Mouse (Mus musculus) G1E (cell line): ENCODE measurements around the gene Hoxd9. TPM values are rescaled to one million over a fixed set of nuclear protein-coding genes. Genes with fewer than 3 reads are reported as not detected.
A peak's percentile ranks its signal among the peaks of the same experiment; 100 is the strongest.

Source experiments
- ATAC-seq: 2 replicates; pipeline ENCODE4 v1.8.0; 2016; ENCODE audit warnings: mild to moderate bottlenecking; ENCODE audit not compliant: insufficient number of reproducible peaks, poor library complexity, low FRiP score, severe bottlenecking; ENCODE audit errors: extremely low read depth
- DNase-seq: peaks from one replicate; pipeline ENCODE4 v3.0.0; 2012; ENCODE audit warnings: low spot score
- H3K27me3 ChIP-seq: 2 replicates; pipeline ENCODE4 v1.6.1; 2012; ENCODE audit warnings: mild to moderate bottlenecking, low read length, inconsistent platforms; ENCODE audit not compliant: insufficient read depth
- H3K36me3 ChIP-seq: replicated peaks from 2 replicates; pipeline ENCODE3; 2012; ENCODE audit warnings: mild to moderate bottlenecking, inconsistent platforms
- H3K4me1 ChIP-seq: 2 replicates; pipeline ENCODE4 v1.6.1; 2012; ENCODE audit warnings: low read depth, low read length, inconsistent platforms, mixed read lengths; ENCODE audit not compliant: insufficient read depth
- H3K4me3 ChIP-seq: 2 replicates; pipeline ENCODE4 v1.5.1; 2012; ENCODE audit warnings: low read depth, mild to moderate bottlenecking, inconsistent platforms, low read length, moderate library complexity, mixed read lengths
- H3K9me3 ChIP-seq: replicated peaks from 2 replicates; pipeline ENCODE4 v1.6.1; 2012; ENCODE audit warnings: inconsistent platforms
- CTCF ChIP-seq: IDR thresholded peaks from 2 replicates; pipeline ENCODE4 v1.5.1; 2012; ENCODE audit warnings: low read depth, low read length, inconsistent platforms, mixed read lengths
- GATA1 ChIP-seq: IDR thresholded peaks from 2 replicates; pipeline ENCODE4 v1.6.1; 2012; ENCODE audit warnings: borderline replicate concordance, low read length, inconsistent platforms, mixed read lengths
- GATA2 ChIP-seq: IDR thresholded peaks from 2 replicates; pipeline ENCODE4 v1.6.1; 2012; ENCODE audit warnings: low read depth, low read length, inconsistent platforms, borderline replicate concordance
- POLR2AphosphoS5 ChIP-seq: IDR thresholded peaks from 2 replicates; pipeline ENCODE4 v1.6.1; 2012; ENCODE audit warnings: low read depth, low read length, inconsistent platforms; ENCODE audit not compliant: insufficient replicate concordance
- TAL1 ChIP-seq: conservative IDR thresholded peaks from 2 replicates; pipeline ENCODE4 v1.6.1; 2012; ENCODE audit warnings: low read depth, low read length, inconsistent platforms, mixed read lengths
- polyA plus RNA-seq: library from polyadenylated mRNA; stranded (reverse); fragments of >175 nt; gene quantifications from 2 replicates; pipeline ENCODE4 v1.2.3, GENCODE M21; 2012
- total RNA-seq, 2 experiments: library from RNA; stranded (forward) in 1 of 2; stranded (reverse) in 1 of 2; fragments of 200-1000 nt in 1 of 2; fragments of >200 nt in 1 of 2; fragmentation: Nextera tagmentation in 1 of 2; gene quantifications; 2 replicates each; pipeline ENCODE4 v1.2.3; 2014 to 2017

Gene Hoxd9
- total and polyA plus RNA-seq, 3 experiments: not detected

DNA sequence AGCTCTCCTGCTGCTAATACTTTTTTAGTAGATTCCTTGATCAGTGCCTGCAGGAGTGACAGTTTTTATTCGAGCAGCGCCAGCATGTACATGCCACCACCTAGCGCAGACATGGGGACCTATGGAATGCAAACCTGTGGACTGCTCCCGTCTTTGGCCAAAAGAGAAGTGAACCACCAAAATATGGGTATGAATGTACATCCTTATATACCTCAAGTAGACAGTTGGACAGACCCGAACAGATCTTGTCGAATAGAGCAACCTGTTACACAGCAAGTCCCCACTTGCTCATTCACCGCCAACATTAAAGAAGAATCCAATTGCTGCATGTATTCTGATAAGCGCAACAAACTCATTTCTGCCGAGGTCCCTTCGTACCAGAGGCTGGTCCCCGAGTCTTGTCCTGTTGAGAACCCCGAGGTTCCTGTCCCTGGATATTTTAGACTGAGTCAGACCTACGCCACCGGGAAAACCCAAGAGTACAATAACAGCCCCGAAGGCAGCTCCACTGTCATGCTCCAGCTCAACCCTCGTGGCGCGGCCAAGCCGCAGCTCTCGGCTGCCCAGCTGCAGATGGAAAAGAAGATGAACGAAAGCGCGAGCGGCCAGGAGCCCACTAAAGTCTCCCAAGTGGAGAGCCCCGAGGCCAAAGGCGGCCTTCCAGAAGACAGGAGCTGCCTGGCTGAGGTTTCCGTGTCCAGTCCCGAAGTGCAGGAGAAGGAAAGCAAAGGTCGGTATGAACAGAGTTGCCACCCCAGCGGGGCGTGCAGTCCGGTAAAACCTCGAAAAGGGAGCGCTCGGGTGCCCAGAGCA, 5.3 kb upstream of the Hoxd9 start:
- ATAC-seq (no peak), DNase-seq (no peak)
- peaks cover 55% of the 10 kb centered on the region for H3K27me3 ChIP-seq
- no peaks in the 10 kb centered on the region for H3K9me3 ChIP-seq
- H3K4me1 ChIP-seq: no peaks in the 10 kb centered on the region
- no peak overlapping the region for H3K4me3 ChIP-seq
- TF ChIP-seq TAL1 (no peak), GATA1 (no peak), GATA2 (no peak), POLR2AphosphoS5 (no peak), CTCF (no peak)
- no peaks in the 10 kb centered on the region for H3K36me3 ChIP-seq

DNA sequence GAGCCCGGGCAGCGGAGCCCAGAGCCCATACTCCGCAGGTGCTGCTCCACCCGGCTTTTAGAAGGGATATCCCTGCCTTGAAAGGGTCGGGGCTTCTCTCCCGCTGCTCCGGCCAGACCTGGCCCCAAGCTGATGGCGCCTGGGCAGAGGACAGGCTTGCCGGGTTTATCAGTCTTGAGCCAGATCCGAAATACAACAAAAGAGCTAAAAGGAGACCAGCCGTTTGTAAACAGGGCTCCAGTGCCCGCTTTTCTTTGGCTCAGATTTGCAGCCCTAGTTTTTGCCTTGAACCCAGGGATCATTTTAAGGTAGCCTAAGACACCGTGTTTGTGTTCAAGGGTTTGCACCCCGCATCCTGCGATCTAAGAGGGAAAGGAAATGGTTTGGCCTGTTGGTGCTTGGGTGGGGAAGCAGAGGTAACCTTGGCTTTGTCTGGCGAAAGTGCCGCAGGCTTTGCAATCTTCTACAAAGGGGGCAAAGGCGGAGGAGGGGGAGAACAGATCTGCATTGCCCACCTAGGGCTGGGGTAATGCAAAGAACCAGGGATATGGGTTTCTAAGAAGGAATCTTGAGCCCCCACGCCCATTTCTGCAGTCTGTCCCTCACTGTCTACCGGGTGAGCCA, 4.6 kb upstream of the Hoxd9 start:
- TF ChIP-seq CTCF (no peak), POLR2AphosphoS5 (no peak), TAL1 (no peak), GATA2 (no peak), GATA1 (no peak)
- no peak for DNase-seq
- no peaks in the 10 kb centered on the region for H3K4me1 ChIP-seq
- ATAC-seq: no peak
- peaks cover 2% of the 10 kb centered on the region for H3K9me3 ChIP-seq
- no peak overlapping the region for H3K4me3 ChIP-seq
- no peaks in the 10 kb centered on the region for H3K36me3 ChIP-seq
- H3K27me3 ChIP-seq: peaks cover 48% of the 10 kb centered on the region

DNA sequence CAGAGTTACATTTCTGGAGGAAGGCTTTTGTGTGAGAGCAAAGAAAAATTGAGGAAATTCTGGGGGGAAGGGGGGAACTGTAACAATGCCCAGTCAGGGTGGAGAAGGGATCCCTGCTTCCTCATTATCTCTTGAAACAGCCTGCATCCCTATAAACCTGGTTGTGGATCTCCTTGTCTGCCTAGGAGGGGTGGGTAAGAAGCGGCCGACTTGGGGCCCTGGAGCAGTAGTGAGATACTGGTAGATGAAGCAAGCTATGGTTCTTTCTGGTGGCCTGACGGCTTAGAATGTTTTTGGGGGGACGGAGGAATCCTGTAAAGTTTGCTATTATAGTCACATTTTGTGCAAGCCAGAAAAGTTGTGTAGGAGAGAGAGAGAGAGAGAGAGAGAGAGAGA, 4.1 kb upstream of the Hoxd9 start:
- DNase-seq: no peak
- H3K27me3 ChIP-seq: peaks cover 45% of the 10 kb centered on the region
- TF ChIP-seq TAL1: no peak
- no peak for TF ChIP-seq GATA2
- TF ChIP-seq POLR2AphosphoS5: no peak
- TF ChIP-seq GATA1: no peak
- no peak for TF ChIP-seq CTCF
- peaks cover 7% of the 10 kb centered on the region for H3K9me3 ChIP-seq
- ATAC-seq: no peak
- H3K4me1 ChIP-seq: no peaks in the 10 kb centered on the region
- no peaks in the 10 kb centered on the region for H3K36me3 ChIP-seq
- no peak overlapping the region for H3K4me3 ChIP-seq

DNA sequence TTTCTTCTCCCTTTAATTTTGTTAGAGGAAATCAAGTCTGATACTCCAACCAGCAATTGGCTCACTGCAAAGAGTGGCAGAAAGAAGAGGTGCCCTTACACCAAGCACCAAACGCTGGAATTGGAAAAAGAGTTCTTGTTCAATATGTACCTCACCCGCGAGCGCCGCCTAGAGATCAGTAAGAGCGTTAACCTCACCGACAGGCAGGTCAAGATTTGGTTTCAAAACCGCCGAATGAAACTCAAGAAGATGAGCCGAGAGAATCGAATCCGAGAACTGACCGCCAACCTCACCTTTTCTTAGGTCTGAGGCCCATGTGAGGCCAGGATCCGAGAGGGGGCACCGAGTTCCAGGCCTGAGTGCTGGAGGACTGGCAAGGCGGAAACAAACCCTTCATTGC, 3.5 kb upstream of the Hoxd9 start:
- Histone ChIP-seq H3K27me3 (peaks cover 41% of the 10 kb centered on the region), H3K4me3 (no peak overlapping the region), H3K9me3 (peaks cover 9% of the 10 kb centered on the region), H3K4me1 (no peaks in the 10 kb centered on the region), H3K36me3 (no peaks in the 10 kb centered on the region)
- ATAC-seq (no peak), DNase-seq (no peak)
- TF ChIP-seq POLR2AphosphoS5 (no peak), CTCF (peak; percentile 7; the same call in 1 of the 2 replicates)

- Histone ChIP-seq H3K4me1 (no peaks in the 10 kb centered on the region), H3K9me3 (peaks cover 9% of the 10 kb centered on the region), H3K4me3 (no peak overlapping the region), H3K36me3 (no peaks in the 10 kb centered on the region), H3K27me3 (peaks cover 36% of the 10 kb centered on the region)
- DNase-seq (no peak), ATAC-seq (no peak)
- TF ChIP-seq TAL1 (no peak), GATA1 (no peak), CTCF (no peak), POLR2AphosphoS5 (no peak), GATA2 (no peak)
Observed at GRCm38 (mm10) chr2:74695383-74695782, 2.1 kb upstream of the Hoxd9 start.

DNA sequence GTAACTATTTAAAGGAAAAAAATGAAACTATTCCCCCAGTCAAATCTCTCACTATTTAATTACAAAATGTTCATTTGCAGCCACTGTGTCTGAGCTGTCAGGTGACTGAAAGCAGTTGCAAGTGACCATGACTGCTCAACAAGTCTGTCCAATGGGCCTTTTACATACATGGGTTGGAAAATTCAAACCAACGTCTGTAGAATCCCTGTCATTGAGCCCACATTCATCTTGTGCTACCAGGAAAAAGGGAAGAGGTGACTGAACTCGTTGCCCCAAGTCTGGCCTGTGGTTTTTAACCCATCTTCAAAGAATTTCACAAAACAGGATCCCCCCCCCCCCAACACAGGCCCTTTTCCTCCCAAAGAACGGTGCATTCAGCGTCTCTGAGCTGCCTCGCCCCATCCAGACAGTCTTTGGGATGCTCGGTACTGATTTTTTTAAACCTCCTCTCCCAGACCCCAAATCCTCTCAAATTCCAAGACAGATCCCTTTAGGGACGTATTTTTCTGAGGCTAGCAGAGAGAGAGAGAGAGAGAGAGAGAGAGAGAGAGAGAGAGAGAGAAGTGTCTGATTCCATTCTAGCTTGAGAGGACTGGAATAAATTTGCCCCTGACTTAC, 1.6 kb upstream of the Hoxd9 start:
- ATAC-seq (no peak), DNase-seq (no peak)
- peaks cover 41% of the 10 kb centered on the region for H3K27me3 ChIP-seq
- H3K4me3 ChIP-seq: no peak overlapping the region
- TF ChIP-seq POLR2AphosphoS5: no peak
- H3K9me3 ChIP-seq: peaks cover 9% of the 10 kb centered on the region
- no peaks in the 10 kb centered on the region for H3K4me1 ChIP-seq
- no peaks in the 10 kb centered on the region for H3K36me3 ChIP-seq
